Mouse (Mus musculus): ENCODE results near the gene Siglech. TPM values are rescaled to one million over a fixed set of nuclear protein-coding genes. Genes with fewer than 3 reads are reported as not detected.
"Not testable (repeated sequence)": the region's sequence is repeated elsewhere in the genome, so short reads cannot be mapped to it uniquely, and the experiment has no call there.

Gene Siglech
- polyA plus RNA-seq, 1 experiment from 2014 or later: 0.54 TPM

DNA sequence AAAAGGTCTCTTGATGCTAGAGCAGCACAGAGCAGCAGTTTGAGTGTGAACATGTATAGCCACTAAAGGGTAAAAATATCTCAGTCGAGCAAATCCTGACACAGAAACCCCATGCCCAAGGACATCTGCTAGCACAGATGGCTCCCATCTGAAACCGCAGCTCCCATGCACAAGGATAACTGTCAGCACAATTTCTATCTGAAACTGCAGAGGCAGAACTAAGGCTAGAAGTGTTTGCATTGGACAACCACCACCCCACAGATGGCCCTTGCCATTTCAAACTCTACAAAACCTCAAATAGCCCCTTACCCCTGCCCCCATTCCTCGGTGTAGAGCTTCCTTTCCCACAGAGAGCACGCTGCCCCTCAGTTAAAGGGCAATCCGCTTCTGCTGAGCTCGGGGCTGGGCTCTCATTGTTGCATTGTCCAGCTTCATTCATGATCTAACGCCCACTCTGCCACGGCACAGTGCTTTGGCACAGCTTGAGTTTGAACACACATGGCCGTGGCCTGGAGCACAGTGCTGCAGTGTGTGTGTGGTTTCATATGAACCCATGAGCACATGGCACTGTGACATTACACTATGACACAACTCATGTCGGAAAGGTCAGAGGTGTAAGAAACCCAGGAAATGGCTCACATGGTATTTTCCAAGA lies 23.3 kb upstream of the Siglech start:
- H3K4me1 ChIP-seq (ENCODE audit: insufficient read depth): no peaks in the 10 kb centered on the region
- no peak overlapping the region for H3K4me3 ChIP-seq (ENCODE audit: low read depth, low read length)
- DNase-seq (no peak), ATAC-seq (no peak)
- H3K36me3 ChIP-seq (replicated peaks; ENCODE audit: insufficient read depth, low read length): no peaks in the 10 kb centered on the region
- H3K9me3 ChIP-seq (ENCODE audit: low read length): no peaks in the 10 kb centered on the region
- TF ChIP-seq EP300 (IDR thresholded peaks at IDR 0.05; ENCODE audit: low read depth) (no peak), CTCF (IDR thresholded peaks at IDR 0.05; ENCODE audit: low read depth) (no peak)
- no peak overlapping the region for H3K4me2 ChIP-seq (ENCODE audit: low read depth, low read length)
- 63% methylated on average over 10 of the region's 10 CpGs for WGBS (ENCODE audit: insufficient replicate concordance)
- H3K9ac ChIP-seq (replicated peaks): no peak overlapping the region
- no peaks in the 10 kb centered on the region for H3K27me3 ChIP-seq (ENCODE audit: insufficient read depth, low read length)
- no peak overlapping the region for H3K27ac ChIP-seq (ENCODE audit: low read depth)

DNA sequence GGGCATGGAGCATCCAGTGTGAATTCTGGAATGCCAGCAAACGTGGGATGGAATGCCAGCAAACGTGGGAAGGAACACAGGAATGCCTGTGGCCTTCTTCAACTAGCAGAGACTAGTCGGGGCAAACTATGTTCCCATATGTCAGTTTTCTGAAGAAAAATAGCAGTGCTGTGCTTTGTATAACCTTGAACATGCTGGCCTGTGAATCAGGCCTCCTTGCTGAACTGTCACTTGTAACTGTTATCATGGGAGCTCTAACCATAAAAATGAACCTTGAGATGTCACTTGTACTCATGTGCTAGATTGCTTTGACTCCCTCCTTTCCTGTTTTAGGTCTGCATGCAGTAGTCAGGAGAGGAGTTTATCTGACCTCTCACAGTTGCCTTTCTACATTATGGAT lies 17.1 kb upstream of the Siglech start:
- ATAC-seq: no peak
- Histone ChIP-seq H3K4me3 (ENCODE audit: low read depth, low read length) (no peak overlapping the region), H3K9me3 (ENCODE audit: low read length) (no peaks in the 10 kb centered on the region), H3K27ac (ENCODE audit: low read depth) (no peak overlapping the region), H3K4me1 (ENCODE audit: insufficient read depth) (no peaks in the 10 kb centered on the region), H3K36me3 (replicated peaks; ENCODE audit: insufficient read depth, low read length) (no peaks in the 10 kb centered on the region), H3K9ac (replicated peaks) (no peak overlapping the region), H3K4me2 (ENCODE audit: low read depth, low read length) (no peak overlapping the region), H3K27me3 (ENCODE audit: insufficient read depth, low read length) (no peaks in the 10 kb centered on the region)
- TF ChIP-seq EP300 (IDR thresholded peaks at IDR 0.05; ENCODE audit: low read depth): no peak
- TF ChIP-seq CTCF (IDR thresholded peaks at IDR 0.05; ENCODE audit: low read depth): no peak
- DNase-seq: no peak
- 51% methylated on average over 3 of the region's 3 CpGs for WGBS (ENCODE audit: insufficient replicate concordance)

DNA sequence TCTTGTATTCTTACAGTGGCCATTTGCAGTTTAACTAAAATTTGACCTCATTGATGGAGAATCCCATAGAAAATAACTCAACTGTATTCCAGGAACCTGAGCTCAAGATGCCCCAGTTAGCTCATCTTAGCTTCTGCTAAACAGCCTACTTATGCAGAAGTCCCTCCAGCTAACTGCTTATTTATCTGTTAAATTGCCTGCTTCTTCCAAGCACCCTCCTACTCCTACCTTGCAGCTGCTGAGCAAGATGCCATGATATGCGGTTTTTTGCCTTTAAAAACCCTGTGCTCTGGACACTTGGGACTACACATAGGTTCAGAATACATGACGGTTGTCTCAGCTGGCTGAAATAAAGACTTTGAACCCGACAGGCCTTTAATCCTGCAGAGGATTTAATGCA lies 8.6 kb upstream of the Siglech start:
- no peaks in the 10 kb centered on the region for H3K27me3 ChIP-seq (ENCODE audit: insufficient read depth, low read length)
- no peaks in the 10 kb centered on the region for H3K36me3 ChIP-seq (replicated peaks; ENCODE audit: insufficient read depth, low read length)
- no peak overlapping the region for H3K4me3 ChIP-seq (ENCODE audit: low read depth, low read length)
- DNase-seq: no peak
- ATAC-seq: no peak
- no peaks in the 10 kb centered on the region for H3K9me3 ChIP-seq (ENCODE audit: low read length)
- no peak overlapping the region for H3K9ac ChIP-seq (replicated peaks)
- no peak for TF ChIP-seq CTCF (IDR thresholded peaks at IDR 0.05; ENCODE audit: low read depth)
- TF ChIP-seq EP300 (IDR thresholded peaks at IDR 0.05; ENCODE audit: low read depth): no peak
- no peak overlapping the region for H3K4me2 ChIP-seq (ENCODE audit: low read depth, low read length)
- no peaks in the 10 kb centered on the region for H3K4me1 ChIP-seq (ENCODE audit: insufficient read depth)
- no peak overlapping the region for H3K27ac ChIP-seq (ENCODE audit: low read depth)
- WGBS (ENCODE audit: insufficient replicate concordance): 56% methylated on average over 3 of the region's 3 CpGs

DNA sequence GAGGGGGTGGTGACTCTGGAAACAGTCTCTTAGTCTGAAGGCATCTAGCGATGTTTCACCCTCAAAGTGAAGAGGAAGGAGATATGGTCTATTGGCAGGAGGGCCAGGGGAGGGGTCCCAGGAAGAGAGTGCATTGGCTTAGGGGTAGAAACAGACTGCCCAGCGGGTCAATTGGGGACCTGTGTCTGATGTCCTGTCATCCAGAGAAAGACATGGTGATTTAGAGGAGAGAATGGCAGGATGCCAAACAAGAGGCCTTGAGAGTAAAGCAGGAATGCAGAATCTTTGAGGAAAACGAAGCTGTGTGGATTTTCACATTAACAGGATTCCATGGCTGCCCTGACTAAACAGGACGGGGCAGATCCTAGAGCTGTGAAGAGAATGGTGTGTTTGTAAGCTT lies 12.0 kb downstream of the Siglech start:
- H3K4me3 ChIP-seq (ENCODE audit: low read depth, low read length): no peak overlapping the region
- no peak overlapping the region for H3K4me2 ChIP-seq (ENCODE audit: low read depth, low read length)
- H3K27ac ChIP-seq (ENCODE audit: low read depth): no peak overlapping the region
- ATAC-seq: no peak
- H3K36me3 ChIP-seq (replicated peaks; ENCODE audit: insufficient read depth, low read length): no peaks in the 10 kb centered on the region
- DNase-seq: no peak
- 54% methylated on average over 4 of the region's 4 CpGs for WGBS (ENCODE audit: insufficient replicate concordance)
- H3K27me3 ChIP-seq (ENCODE audit: insufficient read depth, low read length): no peaks in the 10 kb centered on the region
- no peak overlapping the region for H3K9ac ChIP-seq (replicated peaks)
- no peaks in the 10 kb centered on the region for H3K4me1 ChIP-seq (ENCODE audit: insufficient read depth)
- TF ChIP-seq CTCF (IDR thresholded peaks at IDR 0.05; ENCODE audit: low read depth): no peak
- TF ChIP-seq EP300 (IDR thresholded peaks at IDR 0.05; ENCODE audit: low read depth): no peak
- H3K9me3 ChIP-seq (ENCODE audit: low read length): no peaks in the 10 kb centered on the region

DNA sequence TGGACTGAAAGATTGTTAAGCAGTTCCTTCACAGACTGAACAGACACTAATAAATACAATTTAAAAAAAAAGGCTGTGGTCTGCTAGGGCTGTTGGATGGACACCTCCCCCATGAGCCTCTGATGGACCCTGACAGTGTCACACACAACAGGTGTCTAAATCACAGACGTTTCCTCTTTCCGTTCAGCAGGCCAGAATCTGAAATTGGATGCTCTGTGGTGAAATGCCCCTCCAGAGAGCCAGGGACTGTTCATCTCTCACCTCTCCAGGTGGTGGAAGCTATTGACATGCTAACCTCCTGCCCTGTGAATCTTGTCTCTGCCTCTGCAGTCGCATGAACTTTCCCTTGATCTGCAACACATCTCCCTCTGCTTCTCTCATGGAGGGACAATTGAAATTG lies 14.5 kb downstream of the Siglech start:
- DNase-seq (no peak), ATAC-seq (no peak)
- H3K27ac ChIP-seq (ENCODE audit: low read depth): no peak overlapping the region
- no peaks in the 10 kb centered on the region for H3K4me1 ChIP-seq (ENCODE audit: insufficient read depth)
- H3K9ac ChIP-seq (replicated peaks): no peak overlapping the region
- H3K4me3 ChIP-seq (ENCODE audit: low read depth, low read length): no peak overlapping the region
- H3K4me2 ChIP-seq (ENCODE audit: low read depth, low read length): no peak overlapping the region
- 49% methylated on average over 3 of the region's 3 CpGs for WGBS (ENCODE audit: insufficient replicate concordance)
- no peaks in the 10 kb centered on the region for H3K36me3 ChIP-seq (replicated peaks; ENCODE audit: insufficient read depth, low read length)
- TF ChIP-seq EP300 (IDR thresholded peaks at IDR 0.05; ENCODE audit: low read depth): no peak
- TF ChIP-seq CTCF (IDR thresholded peaks at IDR 0.05; ENCODE audit: low read depth): no peak
- H3K27me3 ChIP-seq (ENCODE audit: insufficient read depth, low read length): no peaks in the 10 kb centered on the region
- H3K9me3 ChIP-seq (ENCODE audit: low read length): no peaks in the 10 kb centered on the region

DNA sequence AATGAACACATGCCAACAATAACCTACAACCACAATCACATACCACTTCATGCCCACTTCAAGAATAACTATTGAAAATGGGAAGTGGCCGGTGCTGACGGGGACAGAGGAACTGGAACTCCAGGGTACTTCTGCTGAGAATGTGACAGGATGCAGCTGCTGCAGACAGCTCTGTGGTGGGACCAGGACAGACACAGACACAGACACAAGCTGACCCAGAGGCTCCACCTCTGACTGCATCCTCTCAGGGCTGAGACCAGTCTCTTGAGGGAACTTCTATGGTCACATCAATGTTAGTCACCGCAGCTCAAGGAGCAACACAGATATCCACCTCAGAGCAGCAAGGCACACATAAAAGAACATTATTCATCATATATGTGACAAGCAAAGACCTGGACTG lies 16.6 kb downstream of the Siglech start:
- WGBS (ENCODE audit: insufficient replicate concordance): 33% methylated on average over 3 of the region's 3 CpGs
- Histone ChIP-seq H3K27me3 (ENCODE audit: insufficient read depth, low read length) (no peaks in the 10 kb centered on the region), H3K4me2 (ENCODE audit: low read depth, low read length) (no peak overlapping the region; the same call in 1 of the 2 replicates), H3K27ac (ENCODE audit: low read depth) (no peak overlapping the region), H3K4me1 (ENCODE audit: insufficient read depth) (no peaks in the 10 kb centered on the region), H3K9me3 (ENCODE audit: low read length) (no peaks in the 10 kb centered on the region), H3K4me3 (ENCODE audit: low read depth, low read length) (no peak overlapping the region), H3K36me3 (replicated peaks; ENCODE audit: insufficient read depth, low read length) (no peaks in the 10 kb centered on the region), H3K9ac (replicated peaks) (no peak overlapping the region)
- ATAC-seq (peak; percentile 67), DNase-seq (peak; percentile 35)
- TF ChIP-seq EP300 (IDR thresholded peaks at IDR 0.05; ENCODE audit: low read depth) (no peak), CTCF (IDR thresholded peaks at IDR 0.05; ENCODE audit: low read depth) (no peak)

DNA sequence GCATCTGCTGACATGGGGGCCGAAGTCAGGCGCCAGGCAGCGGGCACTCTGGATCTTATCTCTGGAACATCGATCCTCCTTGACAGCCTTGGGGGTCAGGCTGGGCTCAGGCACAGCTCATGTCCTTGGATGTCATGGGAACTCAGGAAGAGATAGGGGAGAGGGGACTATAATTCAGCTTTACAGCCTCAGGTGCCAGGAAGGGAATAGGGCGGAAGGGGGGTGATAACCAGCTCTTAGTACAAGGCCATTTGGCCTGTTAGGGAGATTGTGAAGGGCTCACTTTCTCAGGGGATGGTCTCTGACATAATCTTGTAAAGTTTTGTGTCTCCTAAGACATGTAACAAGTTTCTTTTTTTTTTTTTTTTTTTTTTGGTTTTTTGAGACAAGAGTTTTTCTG lies 22.6 kb downstream of the Siglech start:
- H3K9ac ChIP-seq (replicated peaks); H3K27ac ChIP-seq (ENCODE audit: low read depth); H3K9me3 ChIP-seq (ENCODE audit: low read length); H3K4me2 ChIP-seq (ENCODE audit: low read depth, low read length); H3K4me1 ChIP-seq (ENCODE audit: insufficient read depth); H3K4me3 ChIP-seq (ENCODE audit: low read depth, low read length); ATAC-seq; H3K36me3 ChIP-seq (replicated peaks; ENCODE audit: insufficient read depth, low read length); H3K27me3 ChIP-seq (ENCODE audit: insufficient read depth, low read length); DNase-seq: not testable (repeated sequence)
- 42% methylated on average over 5 of the region's 5 CpGs for WGBS (ENCODE audit: insufficient replicate concordance)
